Mouse (Mus musculus) yolk sac, embryonic 10.5 days (tissue): ENCODE data around the gene Vrk3.
"Not testable (repeated sequence)": the region's sequence is repeated elsewhere in the genome, so short reads cannot be mapped to it uniquely, and the experiment has no call there.

Experiments used
- DNase-seq: peaks from one replicate; pipeline ENCODE4 v3.0.0-alpha.2; 2017; ENCODE audit warnings: low spot score

Gene Vrk3

GRCm38 (mm10) chr7:44748101-44749044 lies at the start of gene Vrk3:
Gene Vrk3, plus strand, starts transcription at chr7:44748413.
- DNase-seq = peak; percentile 97

GRCm38 (mm10) chr7:44701921-44702320 lies 46.3 kb upstream of the Vrk3 start:
- peak; percentile 16 for DNase-seq

GRCm38 (mm10) chr7:44702985-44703384 lies 45.2 kb upstream of the Vrk3 start:
- DNase-seq = no peak

GRCm38 (mm10) chr7:44704363-44704762 lies 43.9 kb upstream of the Vrk3 start:
- DNase-seq = no peak

- no peak for DNase-seq
Measured at GRCm38 (mm10) chr7:44705086-44705485, 43.1 kb upstream of the Vrk3 start.

GRCm38 (mm10) chr7:44706322-44706721 lies 41.9 kb upstream of the Vrk3 start:
- no peak for DNase-seq

GRCm38 (mm10) chr7:44707169-44707675 lies 41.0 kb upstream of the Vrk3 start:
- DNase-seq = no peak

GRCm38 (mm10) chr7:44708093-44708492 lies 40.1 kb upstream of the Vrk3 start:
- not testable (repeated sequence) for DNase-seq

GRCm38 (mm10) chr7:44708574-44708973 lies 39.6 kb upstream of the Vrk3 start, which contains the start of gene Izumo2:
Gene Izumo2, plus strand, starts transcription at chr7:44708742.
- DNase-seq = no peak

GRCm38 (mm10) chr7:44709881-44710280 lies 38.3 kb upstream of the Vrk3 start:
- no peak for DNase-seq

- DNase-seq = no peak
Measured at GRCm38 (mm10) chr7:44722058-44722457, 26.2 kb upstream of the Vrk3 start.

GRCm38 (mm10) chr7:44724316-44724715 lies 23.9 kb upstream of the Vrk3 start:
- no peak for DNase-seq

- DNase-seq = no peak
Measured at GRCm38 (mm10) chr7:44726343-44726742, 21.9 kb upstream of the Vrk3 start.

GRCm38 (mm10) chr7:44727151-44727550 lies 21.1 kb upstream of the Vrk3 start:
- DNase-seq = no peak

GRCm38 (mm10) chr7:44728082-44728975 lies 19.9 kb upstream of the Vrk3 start:
- DNase-seq = no peak

- no peak for DNase-seq
Measured at GRCm38 (mm10) chr7:44733723-44734122, 14.5 kb upstream of the Vrk3 start.

GRCm38 (mm10) chr7:44741361-44741760 lies 6.9 kb upstream of the Vrk3 start:
- DNase-seq = no peak

- no peak for DNase-seq
Measured at GRCm38 (mm10) chr7:44744270-44744669, 3.9 kb upstream of the Vrk3 start.

GRCm38 (mm10) chr7:44745076-44745475 lies 3.1 kb upstream of the Vrk3 start:
- DNase-seq = peak; percentile 84

GRCm38 (mm10) chr7:44747115-44747514 lies 1.1 kb upstream of the Vrk3 start:
- no peak for DNase-seq

- DNase-seq = not testable (repeated sequence)
Measured at GRCm38 (mm10) chr7:44750950-44751349, 2.7 kb downstream of the Vrk3 start, which contains the start of gene Zfp473. Gene Zfp473, minus strand, starts transcription at chr7:44751050.

- DNase-seq = no peak
Measured at GRCm38 (mm10) chr7:44757164-44757563, 9.0 kb downstream of the Vrk3 start.
